8 mouse cellular contexts compared by ENCODE assay signal in genomic region chr6:124916695-124917517, GRCm38 (mm10). TPM values are rescaled to one million over a fixed set of nuclear protein-coding genes. Genes with fewer than 3 reads are reported as not detected.
A peak's percentile ranks its signal among the peaks of the same experiment; 100 is the strongest.
DNase-seq lines count a peak whose midpoint lies in the region; ATAC-seq lines count a peak whose summit lies in the region.

No protein-coding gene starts in this region.

- peak overlapping the region; percentile 98 for H3K4me3 ChIP-seq in hindbrain, embryonic 12.5 days

- WGBS in hindbrain, embryonic 12.5 days = 1% methylated on average over 57 of the region's 67 CpGs

- peaks cover 55% of the 10 kb centered on the region for H3K4me1 ChIP-seq in hindbrain, embryonic 12.5 days

- H3K27me3 ChIP-seq in hindbrain, embryonic 12.5 days = no peaks in the 10 kb centered on the region

- peak; percentile 46 for ATAC-seq in hindbrain, embryonic 12.5 days (ENCODE audit: low FRiP score)

- no peaks in the 10 kb centered on the region for H3K9me3 ChIP-seq in hindbrain, embryonic 12.5 days (replicated peaks)

- H3K36me3 ChIP-seq in hindbrain, embryonic 12.5 days = peaks cover 21% of the 10 kb centered on the region

- peak overlapping the region; percentile 100 for H3K27ac ChIP-seq in hindbrain, embryonic 12.5 days

- DNase-seq in R1 (ENCODE audit: low read depth, low spot score) = peak; percentile 68
- peak; percentile 97 to 99 for DNase-seq in cerebellum, postnatal 25 days
- DNase-seq in frontal cortex, postnatal 14 days (ENCODE audit: low spot score in 2 of 2) = peak; percentile 70 to 80
- DNase-seq in layer of hippocampus, postnatal 36 days = peak; percentile 88 to 91
- peak; percentile 92 for DNase-seq in lung, postnatal 25 days (ENCODE audit: low spot score)
- DNase-seq in retina, adult 2 months (ENCODE audit: low read depth, low spot score) = peak; percentile 80
- peak; percentile 93 to 94 for DNase-seq in thymus, postnatal 36 days

- H3K9ac ChIP-seq in hindbrain, embryonic 12.5 days = peak overlapping the region; percentile 100

- peak overlapping the region; percentile 100 for H3K4me2 ChIP-seq in hindbrain, embryonic 12.5 days (replicated peaks)

RNA-seq across cellular contexts. Expression of gene Ptms, which starts 3.0 kb away (rescaled TPM):
- 637 and 707 TPM in 2 replicates for polyA plus RNA-seq in hindbrain, embryonic 12.5 days (2016; fragmentation: Nextera tagmentation; extraction: Ambion mirVana)
- 1,000 to 10,000 TPM; 1,023 to 1,087 TPM for total RNA-seq in layer of hippocampus, postnatal 36 days (2021)

RNA-seq across cellular contexts. Expression of gene Lag3, which starts 5.4 kb away (rescaled TPM):
- 1.9 and 2.1 TPM in 2 replicates for polyA plus RNA-seq in hindbrain, embryonic 12.5 days (2016; fragmentation: Nextera tagmentation; extraction: Ambion mirVana)
- 1 to 10 TPM; 2.1 to 2.3 TPM for total RNA-seq in layer of hippocampus, postnatal 36 days (2021)

RNA-seq across cellular contexts. Expression of gene Mlf2, which starts 14.3 kb away (rescaled TPM):
- polyA plus RNA-seq in hindbrain, embryonic 12.5 days (2016; fragmentation: Nextera tagmentation; extraction: Ambion mirVana) = 462 and 488 TPM in 2 replicates
- 100 to 1,000 TPM; 630 to 652 TPM for total RNA-seq in layer of hippocampus, postnatal 36 days (2021)

RNA-seq across cellular contexts. Expression of gene Cd4, which starts 28.9 kb away (rescaled TPM):
- 0.06 TPM in 1 of 2 replicates, not detected in the other for polyA plus RNA-seq in hindbrain, embryonic 12.5 days (2016; fragmentation: Nextera tagmentation; extraction: Ambion mirVana)
- under 1 TPM in 1 of 2 experiments, not detected in 1; 0.23 TPM for total RNA-seq in layer of hippocampus, postnatal 36 days (2021)

RNA-seq across cellular contexts. Expression of gene Cops7a, which starts 48.4 kb away (rescaled TPM):
- 99.5 and 101 TPM in 2 replicates for polyA plus RNA-seq in hindbrain, embryonic 12.5 days (2016; fragmentation: Nextera tagmentation; extraction: Ambion mirVana)
- 100 to 1,000 TPM; 149 TPM for total RNA-seq in layer of hippocampus, postnatal 36 days (2021)

Comparison
In these comparisons a context has a peak if more than half of its experiments do, and no peak if none do; other contexts are left out.
1. Peak in every context shown above with its lines: DNase-seq, ATAC-seq, H3K4me3 ChIP-seq and H3K27ac ChIP-seq.